Mouse (Mus musculus) 3134 (cell line): ENCODE measurements around the gene Itpr3.

Source experiments
- DNase-seq: peaks from one replicate; pipeline ENCODE4 v3.0.0-alpha.2; 2011; ENCODE audit warnings: low spot score; ENCODE audit not compliant: insufficient read length; ENCODE audit errors: extremely low read depth

The Itpr3 gene

GRCm38 (mm10) chr17:27134715-27135114 is 77.6 kb downstream of the Itpr3 start:
- no peak for DNase-seq

DNA sequence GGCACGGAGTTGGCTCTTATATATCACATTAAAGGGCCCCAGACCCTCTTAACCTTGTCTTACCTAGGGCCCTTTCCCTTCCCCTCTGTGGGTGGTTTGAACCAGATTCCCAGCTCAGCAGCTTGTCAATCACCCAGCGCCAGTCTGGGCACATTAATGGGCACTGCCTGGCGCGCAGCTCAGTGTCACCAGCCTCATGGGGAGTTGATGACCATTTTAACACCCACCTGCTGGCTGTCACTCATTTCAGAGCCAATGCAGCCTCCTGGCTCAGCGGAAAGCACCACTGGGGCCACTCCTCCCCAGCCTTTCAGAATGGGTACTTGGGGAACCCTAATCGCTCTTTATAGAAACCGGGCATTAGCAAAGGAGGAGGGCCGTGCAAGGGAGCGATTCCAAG is 81.3 kb downstream of the Itpr3 start:
- DNase-seq: no peak

DNA sequence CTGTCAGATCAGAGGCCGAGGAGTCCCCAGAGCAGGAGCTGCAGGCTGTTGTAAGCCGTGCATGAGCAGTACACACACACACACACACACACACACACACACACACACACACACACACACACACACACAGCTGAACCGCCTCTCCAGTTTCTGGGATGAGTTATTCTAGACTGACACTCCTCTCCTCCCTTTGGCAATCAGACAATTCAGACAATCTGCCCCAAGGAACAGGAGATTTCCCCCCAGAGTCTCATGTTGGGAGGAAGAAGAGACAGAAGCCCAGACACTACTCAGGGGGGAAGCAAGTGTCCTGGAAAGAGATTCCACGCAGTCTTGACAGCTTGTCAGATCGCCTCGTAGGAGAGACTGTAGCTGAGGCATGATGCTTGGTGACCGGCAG is 82.2 kb downstream of the Itpr3 start:
- no peak for DNase-seq

- DNase-seq: no peak
Measured at GRCm38 (mm10) chr17:27140262-27140661, 83.2 kb downstream of the Itpr3 start.

- peak; percentile 97 for DNase-seq
Measured at GRCm38 (mm10) chr17:27141971-27142450, 84.9 kb downstream of the Itpr3 start.

DNA sequence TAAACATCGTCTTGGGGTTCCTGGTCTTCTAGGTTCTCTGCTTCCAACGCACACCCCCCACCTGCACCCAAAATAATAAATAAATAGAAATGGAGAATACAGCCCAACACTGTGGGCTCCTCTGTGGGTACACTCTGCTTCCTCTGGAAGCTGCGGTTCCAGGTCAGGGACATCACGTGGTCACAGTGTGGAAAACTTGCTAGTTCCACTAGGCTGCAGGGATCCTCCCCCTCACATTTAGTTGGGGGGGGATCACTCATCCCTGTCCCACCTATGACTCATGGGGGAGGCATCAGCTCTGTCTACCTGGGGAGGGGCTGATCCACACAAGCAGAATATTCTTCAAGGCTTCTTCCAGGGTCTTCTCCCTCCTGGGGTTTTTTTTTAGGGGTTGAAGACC is 87.0 kb downstream of the Itpr3 start:
- DNase-seq: no peak

DNA sequence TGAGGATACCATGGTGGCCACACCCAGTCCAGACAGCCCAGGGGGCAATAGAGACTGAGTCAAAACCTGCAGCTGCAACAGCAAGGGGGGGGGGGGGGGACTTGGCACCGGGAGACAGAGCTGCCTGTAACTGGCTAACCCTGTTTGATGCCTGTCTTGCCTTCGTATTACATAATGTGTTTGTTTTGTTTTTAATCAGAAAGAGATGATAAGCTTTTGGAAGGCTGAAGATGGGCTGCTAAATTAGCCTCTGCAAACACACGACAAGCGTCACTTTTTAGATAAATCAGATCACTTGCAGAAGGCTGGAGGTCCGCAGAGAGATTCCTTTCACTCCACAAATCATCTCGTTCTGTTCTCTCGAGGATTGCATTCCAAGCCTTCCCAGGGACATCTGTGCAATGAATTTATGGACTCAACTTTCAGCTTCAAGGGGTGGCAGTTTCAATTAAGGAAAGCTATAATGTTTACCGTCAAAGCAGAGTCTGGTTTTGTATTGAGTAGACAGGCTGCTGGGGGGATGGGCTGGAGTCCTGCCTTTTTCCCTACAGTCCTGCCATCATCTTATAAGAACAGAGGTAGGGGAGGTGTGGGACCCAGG is 89.3 kb downstream of the Itpr3 start:
- DNase-seq: no peak

GRCm38 (mm10) chr17:27150871-27151270 is 93.8 kb downstream of the Itpr3 start:
- DNase-seq: no peak

- DNase-seq: no peak
Measured at GRCm38 (mm10) chr17:27151411-27151810, 94.3 kb downstream of the Itpr3 start.

GRCm38 (mm10) chr17:27152976-27153723 is 96.0 kb downstream of the Itpr3 start:
- peak; percentile 69 for DNase-seq

GRCm38 (mm10) chr17:27153773-27154193 is 96.7 kb downstream of the Itpr3 start:
- peak; percentile 88 for DNase-seq

DNA sequence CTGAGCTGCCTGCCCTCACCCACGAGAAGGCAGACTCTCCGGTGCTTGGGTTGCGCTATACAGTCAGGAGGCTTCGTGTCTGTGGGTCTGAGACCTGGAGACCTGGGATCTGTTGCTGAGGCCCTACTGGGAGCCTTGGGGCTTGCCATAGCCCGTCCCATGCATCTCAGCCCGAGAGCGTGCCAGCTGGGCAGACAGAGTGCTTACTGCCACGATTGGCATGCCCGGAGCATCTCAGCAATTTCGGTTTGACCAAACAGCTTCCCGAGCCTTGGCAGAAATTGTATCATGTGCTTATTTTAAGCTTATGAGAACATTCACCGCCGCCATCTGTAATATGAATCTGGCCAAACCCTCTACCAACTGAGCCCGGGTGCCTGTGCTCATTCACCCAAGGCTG is 97.2 kb downstream of the Itpr3 start:
- DNase-seq: peak; percentile 90

DNA sequence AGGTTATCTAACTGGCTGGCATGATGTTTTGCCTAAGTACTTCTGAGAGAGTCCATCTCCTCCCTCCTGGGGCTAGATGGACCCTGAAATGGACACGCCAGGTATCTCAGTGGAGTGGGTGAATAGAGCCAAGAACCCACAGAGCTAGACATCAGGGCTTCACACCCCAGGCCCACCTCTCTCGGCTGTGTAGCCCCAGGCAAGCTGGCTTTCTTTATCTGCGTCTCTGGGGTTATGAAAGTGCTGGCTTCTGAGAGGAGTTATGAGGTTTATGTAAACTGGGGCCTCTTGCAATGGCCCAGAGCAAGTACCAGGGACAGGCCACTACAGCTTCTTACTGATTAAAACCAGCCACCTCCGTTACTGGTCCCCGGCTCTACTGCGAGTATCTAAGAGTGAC is 97.8 kb downstream of the Itpr3 start:
- DNase-seq: no peak

GRCm38 (mm10) chr17:27155752-27156151 is 98.6 kb downstream of the Itpr3 start:
- DNase-seq: no peak

DNA sequence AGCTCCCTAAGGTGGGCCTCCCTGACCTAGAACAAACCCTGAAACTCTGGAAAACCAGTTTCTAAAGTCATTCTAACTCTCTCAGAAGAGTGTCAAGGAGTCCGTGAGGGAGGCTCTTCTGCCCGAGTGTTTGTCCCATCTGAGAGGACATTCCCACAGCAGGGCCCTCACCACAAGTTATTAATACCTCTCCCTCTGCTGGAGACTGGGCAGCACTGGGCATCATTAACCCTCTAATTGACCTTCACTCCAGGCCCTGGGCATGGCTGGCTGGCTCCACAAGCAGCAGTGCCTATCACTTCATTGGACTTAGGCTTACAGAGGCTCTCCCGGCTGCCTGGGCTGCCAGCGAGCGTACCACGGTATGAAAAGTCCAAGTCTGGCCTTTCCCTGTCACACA is 101.3 kb downstream of the Itpr3 start:
- DNase-seq: no peak

GRCm38 (mm10) chr17:27159169-27159568 is 102.1 kb downstream of the Itpr3 start:
- DNase-seq: no peak

DNA sequence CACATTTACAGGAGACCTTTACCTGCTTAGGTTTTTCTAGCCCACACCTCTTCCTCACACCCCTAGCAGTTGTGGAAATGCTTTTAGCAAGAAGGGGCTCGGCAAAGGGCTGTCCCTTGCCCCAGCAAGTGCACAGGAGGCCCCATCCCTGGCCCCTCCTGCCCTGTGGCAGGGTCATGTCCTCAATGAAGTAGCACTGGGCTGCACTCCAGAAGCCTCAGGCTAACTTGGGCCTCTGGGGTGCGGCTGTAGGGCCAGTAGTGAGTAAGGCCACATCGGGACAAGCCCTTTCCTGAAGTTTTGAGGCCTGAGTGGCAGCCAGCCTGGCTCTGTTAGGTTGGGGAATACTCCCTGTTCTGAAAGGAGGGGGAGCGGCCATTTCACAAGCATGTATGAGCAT is 103.8 kb downstream of the Itpr3 start:
- peak; percentile 91 for DNase-seq

DNA sequence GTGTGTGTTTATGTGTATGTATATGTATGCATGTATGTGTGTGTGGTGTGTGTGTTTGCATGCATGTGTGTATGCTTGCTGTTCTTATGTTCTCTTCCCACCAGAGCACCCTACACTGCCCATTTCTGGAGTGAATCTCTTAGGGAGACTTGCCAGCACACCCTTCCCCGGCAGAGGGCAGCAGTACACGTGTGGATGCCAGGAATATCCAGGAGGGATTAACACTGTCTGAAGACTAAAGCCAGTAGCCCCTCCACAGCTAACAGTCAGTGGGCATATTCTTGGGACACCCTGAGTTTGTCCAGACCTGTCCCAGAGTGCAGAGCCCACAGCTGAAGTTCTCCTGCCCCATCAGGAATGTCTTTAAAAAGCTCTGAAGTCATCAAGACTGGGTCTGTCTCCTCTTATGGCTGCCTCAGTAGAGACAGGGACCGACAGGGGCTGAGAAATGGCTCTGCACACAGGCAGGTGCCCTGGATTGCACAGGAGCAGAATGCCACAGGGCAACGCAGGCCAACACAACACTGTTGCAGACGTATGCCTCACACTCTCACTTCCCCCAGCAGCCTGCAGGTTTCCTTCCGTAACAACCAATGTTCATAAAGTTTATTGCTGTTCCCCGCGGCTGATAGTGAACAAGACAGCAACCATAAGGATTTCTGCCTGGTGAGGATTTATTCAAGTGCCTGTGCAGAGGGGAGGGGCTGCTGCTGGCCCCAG is 108.1 kb downstream of the Itpr3 start:
- DNase-seq: no peak

DNA sequence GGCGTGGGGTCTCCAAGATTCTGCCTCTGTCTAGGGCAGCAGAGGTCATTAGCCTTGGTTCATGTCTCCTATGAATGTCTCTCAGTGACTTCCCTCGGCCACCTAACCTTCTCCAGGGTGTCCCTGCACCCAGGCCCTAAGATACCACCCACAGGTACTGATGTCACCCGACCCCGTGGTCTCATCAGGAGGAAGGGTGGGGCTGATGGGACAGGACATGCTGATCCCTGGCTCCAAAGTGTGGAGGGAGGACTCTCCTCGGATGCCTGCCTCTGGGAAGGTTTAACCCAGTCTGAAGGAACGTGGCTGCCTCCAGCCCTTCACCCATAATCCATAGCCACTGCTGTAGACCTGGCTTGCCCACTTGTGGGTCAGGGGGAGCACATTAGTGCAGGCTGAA is 109.8 kb downstream of the Itpr3 start:
- DNase-seq: no peak

DNA sequence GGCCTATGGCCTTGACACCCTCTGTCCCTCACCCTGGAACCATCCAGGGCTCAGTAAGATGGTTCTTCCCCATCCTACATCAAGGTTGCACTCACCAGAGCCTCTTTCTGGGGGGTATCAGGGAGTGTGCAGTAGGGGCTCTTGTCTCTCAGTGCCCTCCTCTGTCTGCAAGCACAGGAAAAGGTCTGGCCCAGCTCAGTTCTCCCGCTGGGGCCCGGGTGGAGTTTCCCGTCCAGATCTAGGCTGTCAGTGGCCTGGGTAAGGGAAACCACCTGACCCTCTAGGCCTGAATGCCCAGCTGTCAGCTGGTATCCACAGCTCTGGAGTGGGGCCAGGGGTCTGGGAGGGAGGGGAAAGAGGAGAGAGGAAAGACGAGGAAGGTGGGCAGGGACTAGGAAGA is 110.4 kb downstream of the Itpr3 start, which contains the start of gene Ip6k3:
TSS of gene Ip6k3 (minus strand) at position 251 of the 400 bp plus-strand sequence.
- DNase-seq: no peak

- DNase-seq: no peak
Measured at GRCm38 (mm10) chr17:27168569-27168968, 111.5 kb downstream of the Itpr3 start.
